Mouse (Mus musculus): ENCODE data around the gene Tmem132c. TPM values are rescaled to one million over a fixed set of nuclear protein-coding genes. Genes with fewer than 3 reads are reported as not detected.

Gene Tmem132c
- polyA plus RNA-seq, 1 experiment, result 0.20 TPM

DNA sequence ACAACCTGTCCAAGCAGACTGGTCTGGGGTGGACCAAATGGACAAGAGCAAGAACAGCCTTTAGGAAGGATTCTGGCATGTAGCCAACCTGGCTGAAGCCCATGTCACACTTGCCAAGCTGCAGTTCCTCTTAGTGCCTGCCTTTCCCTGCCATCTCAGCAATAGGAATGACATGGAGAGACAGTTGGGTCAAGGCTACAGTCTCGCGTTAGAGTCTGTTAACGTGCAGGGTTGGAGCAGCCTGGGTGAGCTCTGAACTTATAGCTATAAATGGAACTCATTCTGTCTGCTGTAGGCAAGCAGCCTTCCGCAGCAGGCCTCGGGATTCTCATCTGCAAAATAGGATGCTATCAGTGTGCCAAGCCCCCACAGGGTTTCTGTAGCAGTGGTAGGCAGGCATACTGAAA lies 305.0 kb downstream of the Tmem132c start:
- H3K36me3 ChIP-seq (ENCODE audit: control insufficient read depth, insufficient read depth, low read length), result no peaks in the 10 kb centered on the region
- no peak overlapping the region for H3K27ac ChIP-seq (ENCODE audit: control insufficient read depth, insufficient read depth, low read depth, low read length)
- H3K4me3 ChIP-seq (ENCODE audit: control insufficient read depth, low read depth, low read length), result no peak overlapping the region
- no peaks in the 10 kb centered on the region for H3K4me1 ChIP-seq (ENCODE audit: control insufficient read depth, insufficient read depth, low read length)
- TF ChIP-seq POLR2A (IDR thresholded peaks at IDR 0.05; ENCODE audit: control insufficient read depth, low read depth, low read length) (no peak), CTCF (IDR thresholded peaks at IDR 0.05; ENCODE audit: control insufficient read depth, insufficient read depth, insufficient replicate concordance, low read depth, low read length) (no peak)
- no peaks in the 10 kb centered on the region for H3K27me3 ChIP-seq (ENCODE audit: control insufficient read depth, insufficient read depth, low read length)

DNA sequence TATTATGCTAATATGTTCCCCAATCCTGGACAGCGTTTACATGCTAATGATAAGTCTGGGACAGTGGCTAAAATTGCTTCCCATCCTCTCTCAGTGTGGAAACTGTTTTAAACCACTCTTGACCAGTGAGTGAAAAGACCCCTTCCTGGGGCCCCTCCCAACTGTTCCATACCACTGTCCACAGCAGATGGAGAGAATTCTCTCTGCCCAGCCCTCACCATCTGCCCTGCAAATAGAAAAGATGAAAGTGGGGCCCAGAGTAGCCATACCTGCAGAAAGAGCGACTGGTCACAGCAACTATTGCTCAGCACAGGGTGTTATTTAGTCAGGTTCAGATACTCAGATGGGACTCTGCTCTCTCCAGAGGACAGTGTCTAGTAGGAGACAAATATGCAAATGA lies 306.5 kb downstream of the Tmem132c start:
- no peaks in the 10 kb centered on the region for H3K4me1 ChIP-seq (ENCODE audit: control insufficient read depth, insufficient read depth, low read length)
- H3K4me3 ChIP-seq (ENCODE audit: control insufficient read depth, low read depth, low read length), result no peak overlapping the region
- TF ChIP-seq POLR2A (IDR thresholded peaks at IDR 0.05; ENCODE audit: control insufficient read depth, low read depth, low read length) (no peak), CTCF (IDR thresholded peaks at IDR 0.05; ENCODE audit: control insufficient read depth, insufficient read depth, insufficient replicate concordance, low read depth, low read length) (no peak)
- H3K27me3 ChIP-seq (ENCODE audit: control insufficient read depth, insufficient read depth, low read length), result no peaks in the 10 kb centered on the region
- no peak overlapping the region for H3K27ac ChIP-seq (ENCODE audit: control insufficient read depth, insufficient read depth, low read depth, low read length)
- H3K36me3 ChIP-seq (ENCODE audit: control insufficient read depth, insufficient read depth, low read length), result no peaks in the 10 kb centered on the region

DNA sequence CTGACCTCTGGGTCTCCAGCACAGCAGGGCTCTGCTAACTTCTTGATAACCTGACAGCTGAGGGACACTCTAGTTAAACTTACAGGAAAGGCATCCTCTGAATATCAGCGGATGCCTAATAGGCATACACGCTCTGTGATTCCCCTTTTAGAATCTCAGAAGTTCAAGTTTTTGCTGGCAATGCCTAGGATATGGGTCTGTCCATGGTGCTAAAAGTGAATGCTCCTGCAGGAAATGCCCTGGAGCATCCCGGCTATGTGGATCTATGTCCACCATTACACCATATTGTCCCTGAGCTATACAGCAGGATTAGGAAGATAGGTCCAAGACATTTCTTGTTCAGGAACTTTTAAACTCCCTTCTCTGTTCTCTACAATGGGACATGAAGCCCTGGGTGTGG lies 319.5 kb downstream of the Tmem132c start:
- H3K27ac ChIP-seq (ENCODE audit: control insufficient read depth, insufficient read depth, low read depth, low read length), result no peak overlapping the region
- H3K4me3 ChIP-seq (ENCODE audit: control insufficient read depth, low read depth, low read length), result no peak overlapping the region
- no peak for TF ChIP-seq POLR2A (IDR thresholded peaks at IDR 0.05; ENCODE audit: control insufficient read depth, low read depth, low read length)
- TF ChIP-seq CTCF (IDR thresholded peaks at IDR 0.05; ENCODE audit: control insufficient read depth, insufficient read depth, insufficient replicate concordance, low read depth, low read length), result no peak
- H3K27me3 ChIP-seq (ENCODE audit: control insufficient read depth, insufficient read depth, low read length), result no peaks in the 10 kb centered on the region
- H3K36me3 ChIP-seq (ENCODE audit: control insufficient read depth, insufficient read depth, low read length), result no peaks in the 10 kb centered on the region
- H3K4me1 ChIP-seq (ENCODE audit: control insufficient read depth, insufficient read depth, low read length), result no peaks in the 10 kb centered on the region

DNA sequence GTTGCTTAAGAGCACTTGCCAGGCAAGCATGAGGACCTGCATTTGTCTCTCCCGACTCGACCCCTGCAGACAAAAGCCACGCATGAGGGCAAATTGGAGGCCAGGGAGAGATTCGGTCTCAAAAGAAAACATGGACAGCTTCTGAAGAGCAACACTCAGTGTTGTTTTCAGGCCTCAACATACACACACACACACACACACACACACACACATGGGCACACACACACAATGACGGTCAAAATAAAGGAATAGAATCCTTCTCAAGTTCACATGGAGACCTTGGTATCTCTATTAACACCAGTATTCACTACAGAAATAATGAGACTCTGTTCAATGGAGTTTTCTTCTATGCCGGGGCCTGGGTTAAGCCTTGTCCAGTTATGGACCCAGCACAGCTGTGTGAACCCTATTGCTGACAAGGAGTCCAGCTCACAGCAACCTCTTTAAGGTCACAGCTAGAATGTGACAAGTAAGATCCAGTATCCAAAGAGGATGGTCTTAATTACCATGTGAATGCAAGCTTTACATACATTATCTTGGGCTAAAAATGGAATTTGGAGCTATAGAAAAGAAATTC lies 325.6 kb downstream of the Tmem132c start:
- TF ChIP-seq CTCF (IDR thresholded peaks at IDR 0.05; ENCODE audit: control insufficient read depth, insufficient read depth, insufficient replicate concordance, low read depth, low read length), result no peak
- TF ChIP-seq POLR2A (IDR thresholded peaks at IDR 0.05; ENCODE audit: control insufficient read depth, low read depth, low read length), result no peak
- Histone ChIP-seq H3K27me3 (ENCODE audit: control insufficient read depth, insufficient read depth, low read length) (no peaks in the 10 kb centered on the region), H3K4me3 (ENCODE audit: control insufficient read depth, low read depth, low read length) (no peak overlapping the region), H3K27ac (ENCODE audit: control insufficient read depth, insufficient read depth, low read depth, low read length) (no peak overlapping the region), H3K4me1 (ENCODE audit: control insufficient read depth, insufficient read depth, low read length) (no peaks in the 10 kb centered on the region), H3K36me3 (ENCODE audit: control insufficient read depth, insufficient read depth, low read length) (no peaks in the 10 kb centered on the region)

DNA sequence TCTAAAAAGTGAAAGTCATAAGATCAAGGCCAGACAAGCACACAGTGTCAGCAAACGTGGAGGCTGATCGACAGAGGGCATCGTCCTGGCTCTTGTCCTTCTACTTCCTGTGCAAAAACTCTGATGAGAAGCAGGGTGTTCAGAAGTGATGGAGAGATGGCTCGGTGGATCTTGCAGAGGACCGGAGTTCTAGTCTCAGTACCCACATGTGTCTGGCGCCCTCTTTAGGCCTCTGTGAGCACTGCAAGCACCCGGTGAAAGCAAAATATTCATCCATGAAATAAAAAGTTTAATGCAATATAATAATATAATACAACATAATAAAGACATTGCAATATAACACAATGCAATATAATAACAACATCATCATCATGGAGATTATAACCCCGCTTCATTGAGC lies 335.8 kb downstream of the Tmem132c start:
- no peak overlapping the region for H3K27ac ChIP-seq (ENCODE audit: control insufficient read depth, insufficient read depth, low read depth, low read length)
- no peaks in the 10 kb centered on the region for H3K4me1 ChIP-seq (ENCODE audit: control insufficient read depth, insufficient read depth, low read length)
- no peaks in the 10 kb centered on the region for H3K36me3 ChIP-seq (ENCODE audit: control insufficient read depth, insufficient read depth, low read length)
- no peaks in the 10 kb centered on the region for H3K27me3 ChIP-seq (ENCODE audit: control insufficient read depth, insufficient read depth, low read length)
- H3K4me3 ChIP-seq (ENCODE audit: control insufficient read depth, low read depth, low read length), result no peak overlapping the region
- TF ChIP-seq CTCF (IDR thresholded peaks at IDR 0.05; ENCODE audit: control insufficient read depth, insufficient read depth, insufficient replicate concordance, low read depth, low read length) (peak; percentile 71; the same call in 1 of the 2 replicates), POLR2A (IDR thresholded peaks at IDR 0.05; ENCODE audit: control insufficient read depth, low read depth, low read length) (no peak)

DNA sequence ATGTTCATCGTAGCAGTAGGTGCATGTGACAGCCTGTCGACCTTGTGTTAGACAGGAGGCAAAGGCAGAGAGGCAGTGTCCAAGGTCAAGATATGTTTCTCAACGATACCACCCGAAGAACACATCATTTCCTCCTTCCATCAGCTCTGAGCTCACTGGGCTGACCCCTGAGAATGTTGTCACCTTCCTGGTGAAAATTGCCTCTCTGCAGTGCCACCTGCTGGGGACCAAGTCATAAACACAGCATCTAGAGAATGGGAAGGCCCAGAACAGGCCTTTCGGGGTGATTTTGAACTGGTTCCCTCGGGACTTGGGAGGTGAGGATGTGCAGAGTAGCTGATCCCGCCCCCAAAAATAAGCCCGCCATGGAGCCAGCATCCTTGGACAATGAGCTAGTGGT lies 342.1 kb downstream of the Tmem132c start:
- no peaks in the 10 kb centered on the region for H3K4me1 ChIP-seq (ENCODE audit: control insufficient read depth, insufficient read depth, low read length)
- H3K36me3 ChIP-seq (ENCODE audit: control insufficient read depth, insufficient read depth, low read length), result no peaks in the 10 kb centered on the region
- no peak for TF ChIP-seq CTCF (IDR thresholded peaks at IDR 0.05; ENCODE audit: control insufficient read depth, insufficient read depth, insufficient replicate concordance, low read depth, low read length)
- no peak for TF ChIP-seq POLR2A (IDR thresholded peaks at IDR 0.05; ENCODE audit: control insufficient read depth, low read depth, low read length)
- H3K4me3 ChIP-seq (ENCODE audit: control insufficient read depth, low read depth, low read length), result no peak overlapping the region
- no peaks in the 10 kb centered on the region for H3K27me3 ChIP-seq (ENCODE audit: control insufficient read depth, insufficient read depth, low read length)
- no peak overlapping the region for H3K27ac ChIP-seq (ENCODE audit: control insufficient read depth, insufficient read depth, low read depth, low read length)

DNA sequence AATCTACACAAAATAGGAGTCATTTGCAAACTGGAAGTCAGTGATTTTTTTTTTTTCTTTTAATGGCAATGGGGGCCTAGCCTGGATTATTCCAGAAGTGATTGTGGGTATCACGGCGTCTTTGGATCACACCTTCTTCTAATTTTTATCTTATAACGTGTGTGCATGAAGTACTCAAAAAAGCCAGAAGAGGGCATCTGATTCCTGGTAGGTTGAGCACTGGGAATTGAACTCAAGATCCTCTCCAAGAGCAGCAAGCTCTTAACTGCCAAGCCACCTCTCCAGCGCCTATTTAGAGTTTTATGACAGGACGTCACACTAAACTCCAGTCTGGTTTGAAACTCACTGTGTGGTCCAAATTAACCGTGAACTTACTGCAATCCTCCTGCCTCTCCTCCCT lies 346.2 kb downstream of the Tmem132c start:
- TF ChIP-seq POLR2A (IDR thresholded peaks at IDR 0.05; ENCODE audit: control insufficient read depth, low read depth, low read length), result no peak
- TF ChIP-seq CTCF (IDR thresholded peaks at IDR 0.05; ENCODE audit: control insufficient read depth, insufficient read depth, insufficient replicate concordance, low read depth, low read length), result no peak
- Histone ChIP-seq H3K27ac (ENCODE audit: control insufficient read depth, insufficient read depth, low read depth, low read length) (no peak overlapping the region), H3K4me1 (ENCODE audit: control insufficient read depth, insufficient read depth, low read length) (no peaks in the 10 kb centered on the region), H3K27me3 (ENCODE audit: control insufficient read depth, insufficient read depth, low read length) (no peaks in the 10 kb centered on the region), H3K36me3 (ENCODE audit: control insufficient read depth, insufficient read depth, low read length) (no peaks in the 10 kb centered on the region), H3K4me3 (ENCODE audit: control insufficient read depth, low read depth, low read length) (no peak overlapping the region)

DNA sequence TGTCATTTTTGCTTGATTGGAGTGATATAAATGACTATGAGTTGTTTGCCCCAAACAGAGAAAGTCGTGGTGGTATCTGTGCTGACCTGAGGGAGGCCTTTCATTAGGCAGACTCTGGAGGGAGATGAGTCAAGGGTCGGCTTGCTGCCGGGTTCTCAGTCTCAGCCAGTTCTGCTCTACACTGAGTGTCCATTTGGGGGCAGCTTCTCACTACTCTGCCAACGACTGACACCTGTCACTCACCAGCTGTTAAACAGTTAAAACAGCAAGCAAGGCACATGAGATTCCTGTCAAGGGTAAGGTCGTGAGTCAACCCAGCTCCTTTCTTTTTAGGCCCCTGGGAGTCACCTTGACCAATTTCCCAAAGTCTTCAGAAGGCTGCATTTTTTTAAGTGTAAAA lies 350.8 kb downstream of the Tmem132c start:
- TF ChIP-seq CTCF (IDR thresholded peaks at IDR 0.05; ENCODE audit: control insufficient read depth, insufficient read depth, insufficient replicate concordance, low read depth, low read length) (no peak), POLR2A (IDR thresholded peaks at IDR 0.05; ENCODE audit: control insufficient read depth, low read depth, low read length) (no peak)
- no peaks in the 10 kb centered on the region for H3K4me1 ChIP-seq (ENCODE audit: control insufficient read depth, insufficient read depth, low read length)
- H3K27me3 ChIP-seq (ENCODE audit: control insufficient read depth, insufficient read depth, low read length), result no peaks in the 10 kb centered on the region
- no peak overlapping the region for H3K4me3 ChIP-seq (ENCODE audit: control insufficient read depth, low read depth, low read length)
- no peak overlapping the region for H3K27ac ChIP-seq (ENCODE audit: control insufficient read depth, insufficient read depth, low read depth, low read length)
- H3K36me3 ChIP-seq (ENCODE audit: control insufficient read depth, insufficient read depth, low read length), result peaks cover 8% of the 10 kb centered on the region

Measured in testis, adult 2 months (tissue).